Comparison of ENCODE assay signal across 16 mouse cellular contexts in the genomic region with DNA sequence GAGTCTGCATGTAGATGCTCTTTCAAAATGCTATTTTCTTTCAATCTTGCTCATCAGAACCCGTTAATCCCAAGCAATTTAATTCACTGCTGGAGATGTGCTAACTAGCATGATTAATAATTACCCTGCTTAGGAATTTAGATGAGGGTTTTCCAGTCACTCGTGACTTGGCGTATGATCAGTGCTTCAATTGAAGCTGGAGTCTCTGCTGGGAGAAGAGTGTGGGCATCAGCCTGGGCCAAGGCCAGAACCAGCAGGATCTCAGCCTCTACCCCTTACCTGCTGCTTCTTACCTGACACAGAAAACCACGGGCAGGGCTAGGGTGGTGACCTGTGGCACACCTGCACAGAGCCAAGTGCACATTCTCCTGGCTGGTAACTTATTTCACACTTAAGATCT.
DNase-seq lines count a peak whose midpoint lies in the region; ATAC-seq and TF ChIP-seq lines count a peak whose summit lies in the region.
"Had no signal": no experiment of that assay in that cellular context is flagged by ENCODE, and none has a peak within 500 bp of the region (broad histone marks: within the 10 kb centered on the region; RNA-seq: fewer than 3 reads in every experiment).

No protein-coding gene starts in this region.

- H3K36me3 ChIP-seq in kidney, embryonic 14.5 days (ENCODE audit: control insufficient read depth, insufficient read depth, low read length), result no peaks in the 10 kb centered on the region
- no peaks in the 10 kb centered on the region for H3K36me3 ChIP-seq in forebrain, embryonic 14.5 days (ENCODE audit: control insufficient read depth, insufficient read depth, low read length)
- H3K36me3 ChIP-seq: G1E; heart, embryonic 15.5 days; limb, embryonic 13.5 days; midbrain, embryonic 12.5 days; neural tube, embryonic 12.5 days had no signal

- no peaks in the 10 kb centered on the region for H3K27me3 ChIP-seq in kidney, embryonic 14.5 days (ENCODE audit: control insufficient read depth, insufficient read depth, low read length)
- no peaks in the 10 kb centered on the region for H3K27me3 ChIP-seq in forebrain, embryonic 14.5 days (replicated peaks; ENCODE audit: control insufficient read depth, insufficient read depth, low read length)
- H3K27me3 ChIP-seq: heart, embryonic 15.5 days; hindbrain, embryonic 15.5 days; limb, embryonic 13.5 days; midbrain, embryonic 12.5 days; neural tube, embryonic 12.5 days had no signal

- TF ChIP-seq CTCF in gastrocnemius, adult 2 months (IDR thresholded peaks at IDR 0.05), result no peak

- peak; percentile 73 for DNase-seq in kidney, adult 11 months
- peak; percentile 61 for DNase-seq in forebrain, embryonic 14.5 days (ENCODE audit: low spot score)
- peak; percentile 76 to 85 for DNase-seq in kidney, adult 8-10 months
- peak; percentile 20 to 44 for DNase-seq in kidney, postnatal 4 days
- no peak for DNase-seq in gastrocnemius, adult 2 months
- no peak for DNase-seq in left cerebral cortex, adult 9 months (ENCODE audit: low spot score in 2 of 2)
- DNase-seq: adrenal gland, postnatal 10 days; cerebellum, adult 9-10 months; lung, postnatal 4 days had no signal

- no peaks in the 10 kb centered on the region for H3K9me3 ChIP-seq in kidney, embryonic 14.5 days (ENCODE audit: control insufficient read depth, low read length)
- H3K9me3 ChIP-seq in forebrain, embryonic 14.5 days (replicated peaks; ENCODE audit: control insufficient read depth, low read length), result no peaks in the 10 kb centered on the region
- H3K9me3 ChIP-seq: G1E; heart, embryonic 15.5 days; hindbrain, embryonic 15.5 days; limb, embryonic 13.5 days; midbrain, embryonic 12.5 days; neural tube, embryonic 12.5 days had no signal

- no peak overlapping the region for H3K4me2 ChIP-seq in kidney, embryonic 14.5 days (replicated peaks; ENCODE audit: low read depth, low read length)
- H3K4me2 ChIP-seq in forebrain, embryonic 14.5 days (ENCODE audit: low read length), result no peak overlapping the region
- H3K4me2 ChIP-seq: heart, embryonic 15.5 days; hindbrain, embryonic 15.5 days; limb, embryonic 13.5 days; midbrain, embryonic 12.5 days; neural tube, embryonic 12.5 days had no signal

- H3K9ac ChIP-seq in kidney, embryonic 14.5 days (ENCODE audit: low read depth, low read length), result no peak overlapping the region
- no peak overlapping the region for H3K9ac ChIP-seq in forebrain, embryonic 14.5 days (ENCODE audit: low read length)
- H3K9ac ChIP-seq: heart, embryonic 15.5 days; hindbrain, embryonic 15.5 days; limb, embryonic 13.5 days; midbrain, embryonic 12.5 days; neural tube, embryonic 12.5 days had no signal

- no peak for ATAC-seq in kidney, embryonic 14.5 days (ENCODE audit: low FRiP score, low TSS enrichment)
- ATAC-seq in forebrain, embryonic 14.5 days, result no peak

- no peak overlapping the region for H3K27ac ChIP-seq in kidney, embryonic 14.5 days (ENCODE audit: low read depth, low read length)
- H3K27ac ChIP-seq in forebrain, embryonic 14.5 days (ENCODE audit: low read depth, low read length), result peak overlapping the region; percentile 44; the same call in 1 of the 2 replicates
- H3K27ac ChIP-seq in gastrocnemius, adult 2 months, result no peak overlapping the region
- H3K27ac ChIP-seq: heart, embryonic 15.5 days; hindbrain, embryonic 15.5 days; limb, embryonic 13.5 days; midbrain, embryonic 12.5 days; neural tube, embryonic 12.5 days had no signal

- intact Hi-C loops in gastrocnemius, adult 2 months (cut with DNase I), result no loop called here

- H3K4me1 ChIP-seq in kidney, embryonic 14.5 days (ENCODE audit: control insufficient read depth, insufficient read depth, low read length), result no peaks in the 10 kb centered on the region
- H3K4me1 ChIP-seq in forebrain, embryonic 14.5 days (ENCODE audit: control insufficient read depth, insufficient read depth, low read length), result peaks cover 5% of the 10 kb centered on the region; the same call in 1 of the 2 replicates
- H3K4me1 ChIP-seq: heart, embryonic 15.5 days; neural tube, embryonic 12.5 days had no signal

- no peak overlapping the region for H3K4me3 ChIP-seq in kidney, embryonic 14.5 days (ENCODE audit: low read length)
- H3K4me3 ChIP-seq in forebrain, embryonic 14.5 days (ENCODE audit: low read depth, low read length), result no peak overlapping the region
- no peak overlapping the region for H3K4me3 ChIP-seq in gastrocnemius, adult 2 months
- H3K4me3 ChIP-seq: heart, embryonic 15.5 days; hindbrain, embryonic 15.5 days; limb, embryonic 13.5 days; midbrain, embryonic 12.5 days; neural tube, embryonic 12.5 days had no signal

- WGBS in kidney, embryonic 14.5 days, result 62% methylated on average over 4 of the region's 4 CpGs
- WGBS in forebrain, embryonic 14.5 days, result 32% methylated on average over 4 of the region's 4 CpGs

Comparison
In these comparisons a context has a peak if more than half of its experiments do, and no peak if none do; other contexts are left out.
1. DNase-seq: peak in kidney, adult 11 months (single experiment), forebrain, embryonic 14.5 days (single experiment), kidney, adult 8-10 months (2 of 2) and kidney, postnatal 4 days (2 of 2); none in gastrocnemius, adult 2 months (single experiment) and left cerebral cortex, adult 9 months (0 of 2).